In the genomic region with DNA sequence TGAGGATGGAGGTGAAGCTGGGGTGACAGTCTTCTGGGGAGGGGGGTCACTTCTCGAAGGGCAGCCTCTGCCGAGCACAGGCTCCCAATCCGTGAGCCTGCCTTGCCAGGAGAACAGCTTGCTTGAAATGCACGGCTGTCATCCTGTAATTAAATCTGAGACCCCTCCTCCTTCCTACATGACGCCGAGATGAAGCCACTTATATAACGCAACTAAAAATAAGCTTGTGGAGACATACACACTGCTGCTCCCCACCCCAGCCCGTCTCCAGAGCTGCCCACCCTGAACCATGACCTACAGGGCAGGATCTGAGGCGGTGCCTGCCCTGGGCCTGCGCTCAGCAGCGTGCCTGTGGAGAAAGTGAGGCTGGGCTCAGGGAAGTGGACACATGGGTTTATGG, we compare ENCODE assay signal across 10 mouse cellular contexts. TPM values are rescaled to one million over a fixed set of nuclear protein-coding genes. Genes with fewer than 3 reads are reported as not detected.
DNase-seq lines count a peak whose midpoint lies in the region; ATAC-seq and TF ChIP-seq lines count a peak whose summit lies in the region.
"Had no signal": no experiment of that assay in that cellular context is flagged by ENCODE, and none has a peak within 500 bp of the region (broad histone marks: within the 10 kb centered on the region; RNA-seq: fewer than 3 reads in every experiment).

No protein-coding gene starts in this region.

- no peaks in the 10 kb centered on the region for H3K9me3 ChIP-seq in hindbrain, postnatal 0 days (ENCODE audit: low read length)
- H3K9me3 ChIP-seq in hindbrain, embryonic 12.5 days (replicated peaks), result no peaks in the 10 kb centered on the region
- H3K9me3 ChIP-seq in midbrain, embryonic 12.5 days, result no peaks in the 10 kb centered on the region
- H3K9me3 ChIP-seq in midbrain, embryonic 13.5 days, result no peaks in the 10 kb centered on the region
- no peaks in the 10 kb centered on the region for H3K9me3 ChIP-seq in embryonic facial prominence, embryonic 10.5 days

- 49% methylated on average over 11 of the region's 11 CpGs for WGBS in hindbrain, postnatal 0 days
- 65% methylated on average over 11 of the region's 11 CpGs for WGBS in hindbrain, embryonic 12.5 days
- 68% methylated on average over 11 of the region's 11 CpGs for WGBS in midbrain, embryonic 12.5 days
- WGBS in midbrain, embryonic 13.5 days, result 66% methylated on average over 11 of the region's 11 CpGs
- 67% methylated on average over 11 of the region's 11 CpGs for WGBS in embryonic facial prominence, embryonic 10.5 days

- no peak overlapping the region for H3K4me3 ChIP-seq in hindbrain, postnatal 0 days (ENCODE audit: low read length)
- H3K4me3 ChIP-seq in hindbrain, embryonic 12.5 days, result no peak overlapping the region
- H3K4me3 ChIP-seq in midbrain, embryonic 12.5 days, result no peak overlapping the region
- no peak overlapping the region for H3K4me3 ChIP-seq in midbrain, embryonic 13.5 days (replicated peaks)
- H3K4me3 ChIP-seq in embryonic facial prominence, embryonic 10.5 days, result no peak overlapping the region

- intact Hi-C loops in gastrocnemius, postnatal 14 days (cut with DNase I; ENCODE audit: low total_unique reads), result no loop called here

- no peaks in the 10 kb centered on the region for H3K36me3 ChIP-seq in hindbrain, postnatal 0 days (ENCODE audit: insufficient read depth, low read length)
- H3K36me3 ChIP-seq in hindbrain, embryonic 12.5 days, result no peaks in the 10 kb centered on the region
- H3K36me3 ChIP-seq in midbrain, embryonic 12.5 days, result no peaks in the 10 kb centered on the region
- H3K36me3 ChIP-seq in midbrain, embryonic 13.5 days, result no peaks in the 10 kb centered on the region
- no peaks in the 10 kb centered on the region for H3K36me3 ChIP-seq in embryonic facial prominence, embryonic 10.5 days (replicated peaks)

- no peaks in the 10 kb centered on the region for H3K27me3 ChIP-seq in hindbrain, postnatal 0 days (ENCODE audit: insufficient read depth, low read length)
- H3K27me3 ChIP-seq in hindbrain, embryonic 12.5 days, result peaks cover 21% of the 10 kb centered on the region
- peaks cover 46% of the 10 kb centered on the region for H3K27me3 ChIP-seq in midbrain, embryonic 12.5 days
- peaks cover 38% of the 10 kb centered on the region for H3K27me3 ChIP-seq in midbrain, embryonic 13.5 days
- H3K27me3 ChIP-seq in embryonic facial prominence, embryonic 10.5 days (replicated peaks; ENCODE audit: low read depth, poor library complexity, severe bottlenecking), result peaks cover 59% of the 10 kb centered on the region

- peak; percentile 52 for DNase-seq in hindbrain, postnatal 0 days (ENCODE audit: low spot score)
- DNase-seq in embryonic facial prominence, embryonic 10.5 days (ENCODE audit: low spot score), result no peak
- peak; percentile 68 for DNase-seq in layer of hippocampus, adult 9-11 months
- no peak for DNase-seq in adrenal gland, adult 8-10 months
- no peak for DNase-seq in gastrocnemius, postnatal 14 days
- DNase-seq: thymus, adult 18-20 months had no signal

- H3K27ac ChIP-seq in hindbrain, postnatal 0 days, result peak overlapping the region; percentile 66
- H3K27ac ChIP-seq in hindbrain, embryonic 12.5 days, result no peak overlapping the region
- no peak overlapping the region for H3K27ac ChIP-seq in midbrain, embryonic 12.5 days (replicated peaks)
- H3K27ac ChIP-seq in midbrain, embryonic 13.5 days, result no peak overlapping the region
- peak overlapping the region; percentile 51 for H3K27ac ChIP-seq in embryonic facial prominence, embryonic 10.5 days (replicated peaks)
- H3K27ac ChIP-seq: macrophage had no signal

- H3K4me1 ChIP-seq in hindbrain, postnatal 0 days (ENCODE audit: insufficient read depth, low read length), result peaks cover 39% of the 10 kb centered on the region
- H3K4me1 ChIP-seq in hindbrain, embryonic 12.5 days, result peaks cover 71% of the 10 kb centered on the region
- H3K4me1 ChIP-seq in midbrain, embryonic 12.5 days, result peaks cover 59% of the 10 kb centered on the region
- peaks cover 80% of the 10 kb centered on the region for H3K4me1 ChIP-seq in midbrain, embryonic 13.5 days (replicated peaks)
- peaks cover 97% of the 10 kb centered on the region for H3K4me1 ChIP-seq in embryonic facial prominence, embryonic 10.5 days

- ATAC-seq in hindbrain, postnatal 0 days, result no peak
- ATAC-seq in hindbrain, embryonic 12.5 days (ENCODE audit: low FRiP score), result no peak
- no peak for ATAC-seq in midbrain, embryonic 12.5 days (ENCODE audit: low FRiP score, low read depth)
- no peak for ATAC-seq in midbrain, embryonic 13.5 days

- H3K9ac ChIP-seq in hindbrain, postnatal 0 days (replicated peaks; ENCODE audit: low read length), result no peak overlapping the region
- no peak overlapping the region for H3K9ac ChIP-seq in hindbrain, embryonic 12.5 days
- H3K9ac ChIP-seq in midbrain, embryonic 12.5 days (replicated peaks), result 0 out of 2 replicates have a peak overlapping the region, but pooled peaks have one; percentile 25
- H3K9ac ChIP-seq in midbrain, embryonic 13.5 days (replicated peaks), result no peak overlapping the region

- peak overlapping the region; percentile 35 for H3K4me2 ChIP-seq in hindbrain, postnatal 0 days (ENCODE audit: low read depth, low read length)
- H3K4me2 ChIP-seq in hindbrain, embryonic 12.5 days (replicated peaks), result no peak overlapping the region
- no peak overlapping the region for H3K4me2 ChIP-seq in midbrain, embryonic 12.5 days (replicated peaks)
- H3K4me2 ChIP-seq in midbrain, embryonic 13.5 days (replicated peaks), result no peak overlapping the region

- TF ChIP-seq CTCF in hindbrain, postnatal 0 days (IDR thresholded peaks at IDR 0.05; ENCODE audit: low read depth), result no peak

RNA-seq across cellular contexts. Expression of a gene that starts 2.4 kb away (rescaled TPM):
- total RNA-seq in hindbrain, postnatal 0 days (2014; rRNA removed), result 45.9 and 62.4 TPM in 2 replicates
- 30.8 and 31.5 TPM in 2 replicates for polyA plus RNA-seq in hindbrain, postnatal 0 days (2015; fragmentation: Nextera tagmentation; extraction: Ambion mirVana)
- 10.6 TPM in 2 replicates for polyA plus RNA-seq in hindbrain, embryonic 12.5 days (2016; fragmentation: Nextera tagmentation; extraction: Ambion mirVana)
- 10.1 and 10.2 TPM in 2 replicates for polyA plus RNA-seq in midbrain, embryonic 12.5 days (2016; fragmentation: Nextera tagmentation; extraction: Ambion mirVana)
- polyA plus RNA-seq in midbrain, embryonic 13.5 days (2015; fragmentation: Nextera tagmentation; extraction: Ambion mirVana), result 9.2 and 10.0 TPM in 2 replicates
- polyA plus RNA-seq in embryonic facial prominence, embryonic 10.5 days (2016; fragmentation: Nextera tagmentation; extraction: Ambion mirVana), result 9.6 and 11.0 TPM in 2 replicates
- 10 to 100 TPM in 3 of 4 experiments, 1 to 10 TPM in 1; 9.3 to 39.2 (median 25.4) TPM for total RNA-seq in adrenal gland, adult 8-10 months (2022)
- total RNA-seq in gastrocnemius, postnatal 14 days (2021), result 1 to 10 TPM; 3.4 to 3.9 TPM

RNA-seq across cellular contexts. Expression of a gene that starts 26.9 kb away (rescaled TPM):
- total RNA-seq in hindbrain, postnatal 0 days (2014; rRNA removed), result 102 and 117 TPM in 2 replicates
- polyA plus RNA-seq in hindbrain, postnatal 0 days (2015; fragmentation: Nextera tagmentation; extraction: Ambion mirVana), result 115 and 118 TPM in 2 replicates
- polyA plus RNA-seq in hindbrain, embryonic 12.5 days (2016; fragmentation: Nextera tagmentation; extraction: Ambion mirVana), result 91.7 and 99.3 TPM in 2 replicates
- polyA plus RNA-seq in midbrain, embryonic 12.5 days (2016; fragmentation: Nextera tagmentation; extraction: Ambion mirVana), result 96.1 and 109 TPM in 2 replicates
- polyA plus RNA-seq in midbrain, embryonic 13.5 days (2015; fragmentation: Nextera tagmentation; extraction: Ambion mirVana), result 107 and 112 TPM in 2 replicates
- 117 and 120 TPM in 2 replicates for polyA plus RNA-seq in embryonic facial prominence, embryonic 10.5 days (2016; fragmentation: Nextera tagmentation; extraction: Ambion mirVana)
- 10 to 100 TPM; 36.1 to 46.8 (median 45.7) TPM for total RNA-seq in adrenal gland, adult 8-10 months (2022)
- 10 to 100 TPM; 22.7 to 25.2 TPM for total RNA-seq in gastrocnemius, postnatal 14 days (2021)

Comparison
In these comparisons a context has a peak if more than half of its experiments do, and no peak if none do; other contexts are left out.
1. H3K27ac ChIP-seq: peak in hindbrain, postnatal 0 days (single experiment) and embryonic facial prominence, embryonic 10.5 days (single experiment); none in hindbrain, embryonic 12.5 days (single experiment), midbrain, embryonic 12.5 days (single experiment) and midbrain, embryonic 13.5 days (single experiment).
2. DNase-seq: peak in hindbrain, postnatal 0 days (single experiment) and layer of hippocampus, adult 9-11 months (single experiment); none in embryonic facial prominence, embryonic 10.5 days (single experiment), adrenal gland, adult 8-10 months (single experiment) and gastrocnemius, postnatal 14 days (single experiment).